Comparison of ENCODE assay signal across 8 mouse cellular contexts in the genomic region with DNA sequence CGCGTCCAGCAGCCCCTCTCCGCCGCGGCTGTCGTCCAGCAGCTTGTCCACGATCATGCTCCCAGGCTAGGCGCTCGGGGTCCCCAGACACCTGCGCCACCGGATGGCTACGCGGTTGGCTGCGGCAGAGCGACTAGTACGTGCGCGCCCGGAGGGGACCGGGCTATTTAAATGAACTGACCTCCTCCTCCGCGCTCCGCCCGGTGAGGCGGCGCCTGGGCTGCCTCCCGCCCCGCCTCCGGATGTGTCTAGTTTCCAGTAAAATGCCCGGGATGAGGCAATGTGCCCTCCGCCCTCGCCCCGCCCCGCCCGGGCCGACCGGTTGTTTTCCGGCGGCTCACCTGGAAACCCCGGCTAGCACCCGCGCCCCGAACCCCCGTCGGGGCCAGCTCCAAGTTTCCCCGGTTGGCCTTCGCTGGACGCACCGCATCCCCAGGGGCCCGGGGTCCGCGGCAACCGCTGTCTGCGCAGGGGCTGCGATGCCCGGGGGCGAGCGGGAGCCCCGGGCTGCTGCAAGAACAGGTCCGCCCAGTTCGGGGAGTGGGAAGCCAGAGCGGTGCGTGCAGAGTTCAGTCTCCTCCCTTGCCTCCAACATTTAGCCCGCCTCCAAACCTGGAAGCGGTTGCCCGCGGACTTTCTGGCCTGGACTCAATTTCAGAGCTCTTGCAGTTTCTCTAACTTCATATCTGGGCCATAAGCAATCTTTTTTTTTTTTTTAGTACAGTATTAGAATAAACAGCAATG. TPM values are rescaled to one million over a fixed set of nuclear protein-coding genes. Genes with fewer than 3 reads are reported as not detected.
DNase-seq lines count a peak whose midpoint lies in the region; ATAC-seq and TF ChIP-seq lines count a peak whose summit lies in the region.

No protein-coding gene starts in this region.

- peak overlapping the region; percentile 99 for H3K27ac ChIP-seq in lung, postnatal 0 days (ENCODE audit: low read length)

- H3K4me3 ChIP-seq in lung, postnatal 0 days (ENCODE audit: low read depth, low read length): peak overlapping the region; percentile 98

- WGBS in lung, postnatal 0 days: under 1% methylated on average over 61 of the region's 67 CpGs

- H3K36me3 ChIP-seq in lung, postnatal 0 days (ENCODE audit: insufficient read depth, low read length): peaks cover 14% of the 10 kb centered on the region

- TF ChIP-seq EP300 in lung, postnatal 0 days (IDR thresholded peaks at IDR 0.05): peak; percentile 48; the same call in 1 of the 2 replicates

- no peaks in the 10 kb centered on the region for H3K27me3 ChIP-seq in lung, postnatal 0 days (replicated peaks; ENCODE audit: insufficient read depth, low read length)

- H3K4me1 ChIP-seq in lung, postnatal 0 days (ENCODE audit: insufficient read depth, low read depth, low read length): peaks cover 9% of the 10 kb centered on the region; the same call in 1 of the 2 replicates

- TF ChIP-seq CTCF in lung, postnatal 0 days (IDR thresholded peaks at IDR 0.05): peak; percentile 34

- peak; percentile 77 to 86 for ATAC-seq in hematopoietic stem cell, adult 5-6 weeks (replicated peaks in 1 of 2; ENCODE audit: insufficient read depth in 1 of 2, low FRiP score in 2 of 2, low TSS enrichment in 1 of 2, low read depth in 1 of 2, poor library complexity in 2 of 2, severe bottlenecking in 2 of 2)
- ATAC-seq in lung, postnatal 0 days: peak; percentile 96

- DNase-seq in MN1 (ENCODE audit: low spot score): peak; percentile 89
- peak; percentile 91 for DNase-seq in cerebellum, adult 8-10 months
- DNase-seq in forelimb bud, embryonic 11.5 days (ENCODE audit: low read depth, low spot score): peak; percentile 87
- peak; percentile 92 for DNase-seq in layer of hippocampus, adult 9-11 months
- peak; percentile 98 for DNase-seq in lung, postnatal 0 days (ENCODE audit: low spot score)
- DNase-seq in ovary, postnatal 10 days (ENCODE audit: low spot score): peak; percentile 77
- DNase-seq in thymus, postnatal 10 days (ENCODE audit: low spot score in 2 of 2): peak; percentile 74 to 77

- peak overlapping the region; percentile 92 for H3K9ac ChIP-seq in lung, postnatal 0 days (replicated peaks; ENCODE audit: low read depth)

- H3K4me2 ChIP-seq in lung, postnatal 0 days (replicated peaks; ENCODE audit: low read depth, low read length): peak overlapping the region; percentile 54

- no peaks in the 10 kb centered on the region for H3K9me3 ChIP-seq in lung, postnatal 0 days (ENCODE audit: low read length)

RNA-seq across cellular contexts. Expression of a gene that starts 16.5 kb away (rescaled TPM):
- total RNA-seq in hematopoietic stem cell, adult 5-6 weeks (2017): 84.1 and 85.5 TPM in 2 replicates
- polyA plus RNA-seq in lung, postnatal 0 days (2015; fragmentation: Nextera tagmentation; extraction: Ambion mirVana): 16.0 and 21.5 TPM in 2 replicates

Comparison
In these comparisons a context has a peak if more than half of its experiments do, and no peak if none do; other contexts are left out.
1. Peak in every context shown above with its lines: DNase-seq, ATAC-seq, H3K4me3 ChIP-seq and H3K27ac ChIP-seq.